20 mouse cellular contexts compared by ENCODE assay signal in the genomic region with DNA sequence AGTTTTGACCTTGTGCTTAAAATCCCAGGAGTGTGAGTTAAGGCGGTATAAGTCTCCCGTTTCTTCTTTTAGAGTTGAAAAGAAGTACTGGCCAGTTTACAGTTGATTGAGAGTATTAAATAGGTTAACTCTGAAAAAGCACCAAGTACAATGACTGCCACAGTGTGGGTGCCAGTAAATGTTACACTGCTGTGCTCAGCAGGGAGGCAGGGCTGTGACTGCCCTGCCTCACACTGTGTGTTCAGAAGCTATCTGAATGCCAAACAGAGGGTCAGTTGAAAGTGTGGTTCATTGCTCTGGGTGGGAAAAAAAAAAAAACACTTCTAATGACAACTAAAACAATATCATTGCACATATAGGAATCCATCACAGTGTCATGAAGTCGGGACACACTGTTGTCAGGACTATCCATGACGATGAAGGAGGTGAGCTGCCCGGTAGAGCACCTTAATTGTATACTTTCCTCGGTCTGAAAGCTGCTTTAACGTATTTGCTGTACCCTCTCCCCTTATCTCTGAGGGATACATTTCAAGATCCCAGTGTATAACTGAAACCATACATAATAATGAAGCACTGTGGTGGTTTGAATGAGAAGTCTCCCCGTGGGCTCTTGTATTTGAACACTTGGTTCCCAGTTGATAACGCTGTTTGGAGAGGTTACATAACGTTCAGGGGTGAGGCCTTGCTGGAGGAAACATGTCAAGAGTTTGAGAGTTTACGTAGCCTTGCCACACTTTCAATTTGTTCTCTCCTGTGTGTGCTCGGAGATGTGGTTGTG.
DNase-seq lines count a peak whose midpoint lies in the region; ATAC-seq lines count a peak whose summit lies in the region.
"Had no signal": no experiment of that assay in that cellular context is flagged by ENCODE, and none has a peak within 500 bp of the region (broad histone marks: within the 10 kb centered on the region; RNA-seq: fewer than 3 reads in every experiment).

No protein-coding gene starts in this region.

- H3K27ac ChIP-seq in liver, embryonic 13.5 days: no peak overlapping the region; the same call in 1 of the 2 replicates
- H3K27ac ChIP-seq in lung, embryonic 15.5 days: peak overlapping the region; percentile 76
- H3K27ac ChIP-seq in stomach, embryonic 16.5 days (ENCODE audit: low read length): no peak overlapping the region
- H3K27ac ChIP-seq: heart, embryonic 10.5 days; limb, embryonic 15.5 days; neural tube, embryonic 13.5 days had no signal

- 47% methylated on average over 12 of the region's 12 CpGs for WGBS in liver, embryonic 13.5 days (ENCODE audit: insufficient replicate concordance)
- WGBS in lung, embryonic 15.5 days: 37% methylated on average over 12 of the region's 12 CpGs
- 44% methylated on average over 12 of the region's 12 CpGs for WGBS in stomach, embryonic 16.5 days

- no peaks in the 10 kb centered on the region for H3K9me3 ChIP-seq in liver, embryonic 13.5 days (replicated peaks)
- H3K9me3 ChIP-seq in lung, embryonic 15.5 days: no peaks in the 10 kb centered on the region
- H3K9me3 ChIP-seq in stomach, embryonic 16.5 days (replicated peaks; ENCODE audit: control insufficient read depth, low read length): no peaks in the 10 kb centered on the region
- H3K9me3 ChIP-seq: heart, embryonic 10.5 days; limb, embryonic 15.5 days; neural tube, embryonic 13.5 days had no signal

- H3K4me2 ChIP-seq in liver, embryonic 13.5 days: no peak overlapping the region
- H3K4me2 ChIP-seq in lung, embryonic 15.5 days: peak overlapping the region; percentile 27; the same call in 1 of the 2 replicates
- H3K4me2 ChIP-seq in stomach, embryonic 16.5 days (ENCODE audit: low read depth, low read length): no peak overlapping the region
- H3K4me2 ChIP-seq: limb, embryonic 15.5 days; neural tube, embryonic 13.5 days had no signal

- no peaks in the 10 kb centered on the region for H3K36me3 ChIP-seq in liver, embryonic 13.5 days
- no peaks in the 10 kb centered on the region for H3K36me3 ChIP-seq in lung, embryonic 15.5 days
- H3K36me3 ChIP-seq in stomach, embryonic 16.5 days (ENCODE audit: control insufficient read depth, insufficient read depth, low read length): no peaks in the 10 kb centered on the region
- H3K36me3 ChIP-seq: heart, embryonic 10.5 days; limb, embryonic 15.5 days; neural tube, embryonic 13.5 days had no signal

- H3K4me3 ChIP-seq in liver, embryonic 13.5 days (replicated peaks): no peak overlapping the region
- H3K4me3 ChIP-seq in lung, embryonic 15.5 days: no peak overlapping the region
- no peak overlapping the region for H3K4me3 ChIP-seq in stomach, embryonic 16.5 days (replicated peaks; ENCODE audit: low read length)
- H3K4me3 ChIP-seq: heart, embryonic 10.5 days; limb, embryonic 15.5 days; neural tube, embryonic 13.5 days had no signal

- peaks cover 17% of the 10 kb centered on the region for H3K4me1 ChIP-seq in liver, embryonic 13.5 days (replicated peaks)
- H3K4me1 ChIP-seq in lung, embryonic 15.5 days: 0 out of 2 replicates have a peak, but pooled peaks cover 3% of the 10 kb centered on the region
- no peaks in the 10 kb centered on the region for H3K4me1 ChIP-seq in stomach, embryonic 16.5 days (ENCODE audit: control insufficient read depth, insufficient read depth, low read length)
- H3K4me1 ChIP-seq: limb, embryonic 15.5 days had no signal

- H3K9ac ChIP-seq in liver, embryonic 13.5 days: no peak overlapping the region
- H3K9ac ChIP-seq in lung, embryonic 15.5 days: no peak overlapping the region
- no peak overlapping the region for H3K9ac ChIP-seq in stomach, embryonic 16.5 days (ENCODE audit: low read length)
- H3K9ac ChIP-seq: forebrain, postnatal 0 days; limb, embryonic 15.5 days; neural tube, embryonic 13.5 days had no signal

- no peak for DNase-seq in liver, embryonic 13.5 days
- no peak for DNase-seq in liver
- DNase-seq in frontal cortex, postnatal 10 days (ENCODE audit: low spot score in 2 of 2): no peak
- no peak for DNase-seq in cerebellum, adult 11 months
- DNase-seq: adrenal gland, postnatal 36 days; forebrain, postnatal 0 days; gastrocnemius, postnatal 10 days; heart, postnatal 4 days; kidney, postnatal 4 days; layer of hippocampus, postnatal 36 days; retina, postnatal 1 day had no signal

- ATAC-seq in liver, embryonic 13.5 days (ENCODE audit: low read depth): peak; percentile 24; the same call in 1 of the 2 replicates
- ATAC-seq in erythroid progenitor cell, adult 5-6 weeks (replicated peaks; ENCODE audit: low FRiP score, poor library complexity, severe bottlenecking): peak; percentile 63
- peak; percentile 57; the same call in 1 of the 2 replicates for ATAC-seq in lung, embryonic 15.5 days (ENCODE audit: borderline replicate concordance, extremely low read depth, low FRiP score, low TSS enrichment)
- ATAC-seq in stomach, embryonic 16.5 days (ENCODE audit: insufficient read depth, low FRiP score): peak; percentile 61; the same call in 1 of the 2 replicates
- ATAC-seq: activated CD4-positive, CD25-positive, alpha-beta regulatory T cell, adult 4 months; forebrain, postnatal 0 days; intestine, postnatal 0 days; midbrain, embryonic 16.5 days had no signal

- H3K27me3 ChIP-seq in liver, embryonic 13.5 days: no peaks in the 10 kb centered on the region
- no peaks in the 10 kb centered on the region for H3K27me3 ChIP-seq in lung, embryonic 15.5 days
- H3K27me3 ChIP-seq in stomach, embryonic 16.5 days (ENCODE audit: control insufficient read depth, insufficient read depth, low read length): no peaks in the 10 kb centered on the region
- H3K27me3 ChIP-seq: limb, embryonic 15.5 days; neural tube, embryonic 13.5 days had no signal
